Mouse (Mus musculus): ENCODE measurements around the gene Pacrg. TPM values are rescaled to one million over a fixed set of nuclear protein-coding genes. Genes with fewer than 3 reads are reported as not detected.

Gene Pacrg
- total and polyA plus RNA-seq, 2 experiments from 2014 or later: 1.1 to 1.4 TPM

- no peak overlapping the region for H3K4me3 ChIP-seq (ENCODE audit: low read depth, low read length)
- H3K9ac ChIP-seq (replicated peaks; ENCODE audit: low read depth, low read length): no peak overlapping the region
- WGBS: 93% methylated on average over 11 of the region's 11 CpGs
- no peaks in the 10 kb centered on the region for H3K36me3 ChIP-seq (replicated peaks; ENCODE audit: control insufficient read depth, insufficient read depth, low read length)
- DNase-seq (ENCODE audit: low spot score) (no peak), ATAC-seq (ENCODE audit: insufficient read depth, low read depth) (no peak)
- H3K4me2 ChIP-seq (ENCODE audit: low read depth, low read length): no peak overlapping the region
- TF ChIP-seq EP300 (IDR thresholded peaks at IDR 0.05; ENCODE audit: low read depth) (no peak), CTCF (IDR thresholded peaks at IDR 0.05; ENCODE audit: low read depth) (no peak)
- H3K4me1 ChIP-seq (ENCODE audit: control insufficient read depth, insufficient read depth): peaks cover 25% of the 10 kb centered on the region
- no peaks in the 10 kb centered on the region for H3K9me3 ChIP-seq (replicated peaks; ENCODE audit: control insufficient read depth, low read length)
- no peaks in the 10 kb centered on the region for H3K27me3 ChIP-seq (ENCODE audit: control insufficient read depth, insufficient read depth, low read length)
- no peak overlapping the region for H3K27ac ChIP-seq (ENCODE audit: low read depth)
These were observed 436.9 kb downstream of the Pacrg start for GRCm38 (mm10) chr17:10403186-10403585.

- H3K27ac ChIP-seq (ENCODE audit: low read depth): no peak overlapping the region
- no peak for DNase-seq (ENCODE audit: low spot score)
- peaks cover 26% of the 10 kb centered on the region for H3K4me1 ChIP-seq (ENCODE audit: control insufficient read depth, insufficient read depth)
- H3K4me3 ChIP-seq (ENCODE audit: low read depth, low read length): no peak overlapping the region
- H3K9ac ChIP-seq (replicated peaks; ENCODE audit: low read depth, low read length): no peak overlapping the region
- WGBS: 86% methylated on average over 12 of the region's 12 CpGs
- no peak for ATAC-seq (ENCODE audit: insufficient read depth, low read depth)
- H3K4me2 ChIP-seq (ENCODE audit: low read depth, low read length): no peak overlapping the region
- H3K27me3 ChIP-seq (ENCODE audit: control insufficient read depth, insufficient read depth, low read length): no peaks in the 10 kb centered on the region
- H3K36me3 ChIP-seq (replicated peaks; ENCODE audit: control insufficient read depth, insufficient read depth, low read length): no peaks in the 10 kb centered on the region
- no peaks in the 10 kb centered on the region for H3K9me3 ChIP-seq (replicated peaks; ENCODE audit: control insufficient read depth, low read length)
- TF ChIP-seq CTCF (IDR thresholded peaks at IDR 0.05; ENCODE audit: low read depth): no peak
These were observed 438.0 kb downstream of the Pacrg start for GRCm38 (mm10) chr17:10402064-10402640.

- no peak overlapping the region for H3K27ac ChIP-seq (ENCODE audit: low read depth)
- 77% methylated on average over 3 of the region's 3 CpGs for WGBS
- no peak for DNase-seq (ENCODE audit: low spot score)
These were observed 438.6 kb downstream of the Pacrg start for GRCm38 (mm10) chr17:10401529-10401928.

GRCm38 (mm10) chr17:10399706-10400105, 440.4 kb downstream of the Pacrg start:
- Histone ChIP-seq H3K36me3 (replicated peaks; ENCODE audit: control insufficient read depth, insufficient read depth, low read length) (no peaks in the 10 kb centered on the region), H3K9ac (replicated peaks; ENCODE audit: low read depth, low read length) (no peak overlapping the region), H3K9me3 (replicated peaks; ENCODE audit: control insufficient read depth, low read length) (no peaks in the 10 kb centered on the region), H3K27ac (ENCODE audit: low read depth) (0 out of 2 replicates have a peak overlapping the region, but pooled peaks have one; percentile 37), H3K4me2 (ENCODE audit: low read depth, low read length) (no peak overlapping the region), H3K4me3 (ENCODE audit: low read depth, low read length) (no peak overlapping the region), H3K27me3 (ENCODE audit: control insufficient read depth, insufficient read depth, low read length) (no peaks in the 10 kb centered on the region), H3K4me1 (ENCODE audit: control insufficient read depth, insufficient read depth) (peaks cover 33% of the 10 kb centered on the region; the same call in 1 of the 2 replicates)
- 46% methylated on average over 10 of the region's 10 CpGs for WGBS
- DNase-seq (ENCODE audit: low spot score) (no peak), ATAC-seq (ENCODE audit: insufficient read depth, low read depth) (peak; percentile 49; the same call in 1 of the 2 replicates)
- TF ChIP-seq EP300 (IDR thresholded peaks at IDR 0.05; ENCODE audit: low read depth): no peak
- no peak for TF ChIP-seq CTCF (IDR thresholded peaks at IDR 0.05; ENCODE audit: low read depth)

More at GRCm38 (mm10) chr17:10401529-10401928, 438.6 kb downstream of the Pacrg start:
- Histone ChIP-seq H3K4me3 (ENCODE audit: low read depth, low read length) (no peak overlapping the region), H3K9me3 (replicated peaks; ENCODE audit: control insufficient read depth, low read length) (no peaks in the 10 kb centered on the region), H3K4me2 (ENCODE audit: low read depth, low read length) (no peak overlapping the region), H3K27me3 (ENCODE audit: control insufficient read depth, insufficient read depth, low read length) (no peaks in the 10 kb centered on the region), H3K9ac (replicated peaks; ENCODE audit: low read depth, low read length) (no peak overlapping the region), H3K36me3 (replicated peaks; ENCODE audit: control insufficient read depth, insufficient read depth, low read length) (no peaks in the 10 kb centered on the region), H3K4me1 (ENCODE audit: control insufficient read depth, insufficient read depth) (peaks cover 26% of the 10 kb centered on the region)
- ATAC-seq (ENCODE audit: insufficient read depth, low read depth): no peak
- no peak for TF ChIP-seq EP300 (IDR thresholded peaks at IDR 0.05; ENCODE audit: low read depth)

- no peak overlapping the region for H3K4me3 ChIP-seq (ENCODE audit: low read depth, low read length)
- DNase-seq (ENCODE audit: low spot score) (no peak), ATAC-seq (ENCODE audit: insufficient read depth, low read depth) (no peak)
- WGBS: 86% methylated on average over 5 of the region's 5 CpGs
- 0 out of 2 replicates have a peak overlapping the region, but pooled peaks have one; percentile 16 for H3K27ac ChIP-seq (ENCODE audit: low read depth)
- TF ChIP-seq CTCF (IDR thresholded peaks at IDR 0.05; ENCODE audit: low read depth) (no peak), EP300 (IDR thresholded peaks at IDR 0.05; ENCODE audit: low read depth) (no peak)
- H3K27me3 ChIP-seq (ENCODE audit: control insufficient read depth, insufficient read depth, low read length): no peaks in the 10 kb centered on the region
- H3K36me3 ChIP-seq (replicated peaks; ENCODE audit: control insufficient read depth, insufficient read depth, low read length): no peaks in the 10 kb centered on the region
- H3K9me3 ChIP-seq (replicated peaks; ENCODE audit: control insufficient read depth, low read length): no peaks in the 10 kb centered on the region
- peaks cover 39% of the 10 kb centered on the region; the same call in 1 of the 2 replicates for H3K4me1 ChIP-seq (ENCODE audit: control insufficient read depth, insufficient read depth)
- no peak overlapping the region for H3K9ac ChIP-seq (replicated peaks; ENCODE audit: low read depth, low read length)
- no peak overlapping the region for H3K4me2 ChIP-seq (ENCODE audit: low read depth, low read length)
These were observed 441.2 kb downstream of the Pacrg start for GRCm38 (mm10) chr17:10398871-10399270.
